Mouse (Mus musculus): Measurements from ENCODE around the gene Amer1. TPM values are rescaled to one million over a fixed set of nuclear protein-coding genes. Genes with fewer than 3 reads are reported as not detected.

Gene Amer1
- polyA plus RNA-seq, 1 experiment from 2014 or later: 1.6 TPM

GRCm38 (mm10) chrX:95442261-95442660 lies 2.4 kb downstream of the Amer1 start:
- no peak for DNase-seq

GRCm38 (mm10) chrX:95441290-95441689 lies 3.4 kb downstream of the Amer1 start:
- H3K9ac ChIP-seq (replicated peaks): no peak overlapping the region
- no peak for TF ChIP-seq EP300 (IDR thresholded peaks at IDR 0.05; ENCODE audit: low read depth)
- TF ChIP-seq CTCF (IDR thresholded peaks at IDR 0.05; ENCODE audit: low read depth): no peak
- no peak for DNase-seq
- no peak overlapping the region for H3K27ac ChIP-seq (ENCODE audit: low read depth)
- no peak for ATAC-seq
- no peaks in the 10 kb centered on the region; the same call in 1 of the 2 replicates for H3K4me1 ChIP-seq (ENCODE audit: insufficient read depth)
- H3K36me3 ChIP-seq (replicated peaks; ENCODE audit: insufficient read depth, low read length): no peaks in the 10 kb centered on the region
- H3K4me3 ChIP-seq (ENCODE audit: low read depth, low read length): no peak overlapping the region
- H3K27me3 ChIP-seq (ENCODE audit: insufficient read depth, low read length): no peaks in the 10 kb centered on the region
- no peak overlapping the region for H3K4me2 ChIP-seq (ENCODE audit: low read depth, low read length)
- H3K9me3 ChIP-seq (ENCODE audit: low read length): no peaks in the 10 kb centered on the region

More at GRCm38 (mm10) chrX:95442261-95442660, 2.4 kb downstream of the Amer1 start:
- no peaks in the 10 kb centered on the region for H3K9me3 ChIP-seq (ENCODE audit: low read length)
- H3K9ac ChIP-seq (replicated peaks): no peak overlapping the region
- no peak overlapping the region for H3K27ac ChIP-seq (ENCODE audit: low read depth)
- H3K4me3 ChIP-seq (ENCODE audit: low read depth, low read length): no peak overlapping the region
- no peak for ATAC-seq
- no peaks in the 10 kb centered on the region; the same call in 1 of the 2 replicates for H3K4me1 ChIP-seq (ENCODE audit: insufficient read depth)
- H3K36me3 ChIP-seq (replicated peaks; ENCODE audit: insufficient read depth, low read length): no peaks in the 10 kb centered on the region
- no peak for TF ChIP-seq CTCF (IDR thresholded peaks at IDR 0.05; ENCODE audit: low read depth)
- TF ChIP-seq EP300 (IDR thresholded peaks at IDR 0.05; ENCODE audit: low read depth): no peak
- 40% methylated on average over 1 of the region's 1 CpGs for WGBS (ENCODE audit: insufficient replicate concordance)
- H3K27me3 ChIP-seq (ENCODE audit: insufficient read depth, low read length): no peaks in the 10 kb centered on the region
- H3K4me2 ChIP-seq (ENCODE audit: low read depth, low read length): no peak overlapping the region

GRCm38 (mm10) chrX:95438491-95438890 lies 6.2 kb downstream of the Amer1 start:
- no peak for ATAC-seq
- H3K4me1 ChIP-seq (ENCODE audit: insufficient read depth): no peaks in the 10 kb centered on the region; the same call in 1 of the 2 replicates
- H3K27ac ChIP-seq (ENCODE audit: low read depth): no peak overlapping the region
- no peak overlapping the region for H3K4me2 ChIP-seq (ENCODE audit: low read depth, low read length)
- no peaks in the 10 kb centered on the region for H3K9me3 ChIP-seq (ENCODE audit: low read length)
- no peak for TF ChIP-seq CTCF (IDR thresholded peaks at IDR 0.05; ENCODE audit: low read depth)
- DNase-seq: no peak
- H3K9ac ChIP-seq (replicated peaks): no peak overlapping the region
- WGBS (ENCODE audit: insufficient replicate concordance): 70% methylated on average over 4 of the region's 4 CpGs
- H3K27me3 ChIP-seq (ENCODE audit: insufficient read depth, low read length): no peaks in the 10 kb centered on the region
- H3K36me3 ChIP-seq (replicated peaks; ENCODE audit: insufficient read depth, low read length): no peaks in the 10 kb centered on the region
- no peak overlapping the region for H3K4me3 ChIP-seq (ENCODE audit: low read depth, low read length)

GRCm38 (mm10) chrX:95437236-95437635 lies 7.4 kb downstream of the Amer1 start:
- DNase-seq (no peak), ATAC-seq (no peak)
- no peaks in the 10 kb centered on the region for H3K27me3 ChIP-seq (ENCODE audit: insufficient read depth, low read length)

GRCm38 (mm10) chrX:95373101-95373500 lies 71.6 kb downstream of the Amer1 start:
- no peak for TF ChIP-seq CTCF (IDR thresholded peaks at IDR 0.05; ENCODE audit: low read depth)
- TF ChIP-seq EP300 (IDR thresholded peaks at IDR 0.05; ENCODE audit: low read depth): no peak
- Histone ChIP-seq H3K9me3 (ENCODE audit: low read length) (no peaks in the 10 kb centered on the region), H3K4me1 (ENCODE audit: insufficient read depth) (no peaks in the 10 kb centered on the region), H3K4me3 (ENCODE audit: low read depth, low read length) (no peak overlapping the region), H3K4me2 (ENCODE audit: low read depth, low read length) (no peak overlapping the region), H3K27me3 (ENCODE audit: insufficient read depth, low read length) (no peaks in the 10 kb centered on the region; the same call in 1 of the 2 replicates), H3K9ac (replicated peaks) (no peak overlapping the region), H3K36me3 (replicated peaks; ENCODE audit: insufficient read depth, low read length) (no peaks in the 10 kb centered on the region), H3K27ac (ENCODE audit: low read depth) (no peak overlapping the region)
- DNase-seq (no peak), ATAC-seq (no peak)

More at GRCm38 (mm10) chrX:95437236-95437635, 7.4 kb downstream of the Amer1 start:
- H3K4me2 ChIP-seq (ENCODE audit: low read depth, low read length): no peak overlapping the region
- TF ChIP-seq CTCF (IDR thresholded peaks at IDR 0.05; ENCODE audit: low read depth) (no peak), EP300 (IDR thresholded peaks at IDR 0.05; ENCODE audit: low read depth) (no peak)
- WGBS (ENCODE audit: insufficient replicate concordance): 93% methylated on average over 1 of the region's 1 CpGs
- H3K9me3 ChIP-seq (ENCODE audit: low read length): no peaks in the 10 kb centered on the region
- H3K27ac ChIP-seq (ENCODE audit: low read depth): no peak overlapping the region
- no peak overlapping the region for H3K9ac ChIP-seq (replicated peaks)
- no peaks in the 10 kb centered on the region for H3K36me3 ChIP-seq (replicated peaks; ENCODE audit: insufficient read depth, low read length)
- H3K4me1 ChIP-seq (ENCODE audit: insufficient read depth): no peaks in the 10 kb centered on the region; the same call in 1 of the 2 replicates
- H3K4me3 ChIP-seq (ENCODE audit: low read depth, low read length): no peak overlapping the region

Other genes starting within 250 kb of the Amer1 start
- 2.7 and 3.1 TPM in 2 replicates for gene Arhgef9, start 248.0 kb downstream of the Amer1 start, polyA plus RNA-seq (2015; fragmentation: Nextera tagmentation; extraction: Ambion mirVana)
- 0.31 TPM in 1 of 2 replicates, not detected in the other for gene Asb12, start 113.1 kb upstream of the Amer1 start, polyA plus RNA-seq (2015; fragmentation: Nextera tagmentation; extraction: Ambion mirVana)
- not detected in 2 replicates for gene Pfn5, start 113.2 kb upstream of the Amer1 start, polyA plus RNA-seq (2015; fragmentation: Nextera tagmentation; extraction: Ambion mirVana)
- 0.90 and 1.2 TPM in 2 replicates for gene Zc4h2, start 213.6 kb upstream of the Amer1 start, polyA plus RNA-seq (2015; fragmentation: Nextera tagmentation; extraction: Ambion mirVana)